In the genomic region with DNA sequence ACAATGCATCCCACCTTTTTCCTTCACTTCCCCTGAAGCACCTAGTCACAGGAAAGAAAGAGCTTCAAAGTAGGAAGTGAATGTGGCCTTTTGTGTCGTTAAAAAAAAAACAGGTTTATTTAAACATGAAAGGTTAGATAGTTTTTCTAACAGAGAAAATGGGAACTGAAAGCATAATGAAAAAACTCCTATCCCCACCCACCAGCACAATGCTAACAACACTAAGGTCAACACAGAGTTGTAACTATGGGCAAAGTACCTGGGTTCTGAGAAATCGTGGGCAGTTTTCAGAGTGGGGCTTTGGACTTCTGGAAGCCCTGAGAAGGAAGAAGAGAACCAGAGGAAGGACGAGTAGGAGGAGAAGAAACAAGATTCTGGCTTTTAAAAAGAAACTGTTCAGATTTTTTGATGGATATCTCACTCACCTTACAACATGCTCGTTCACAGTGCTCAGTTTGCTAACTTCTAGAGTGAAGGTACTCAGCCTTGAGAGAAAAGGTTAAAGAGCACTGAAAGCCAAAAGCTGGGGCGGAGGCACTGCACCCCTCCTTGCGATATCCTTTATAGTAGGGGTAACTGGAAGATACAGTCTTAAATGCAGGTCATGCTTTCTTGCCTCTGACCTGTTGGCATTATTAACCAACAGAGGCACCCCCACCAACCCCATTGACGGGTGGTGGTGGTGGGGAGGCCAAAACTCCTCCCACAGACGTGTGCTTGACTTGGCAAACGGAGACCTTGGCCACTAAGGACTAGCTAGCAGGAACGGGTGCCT, we compare ENCODE assay signal across 13 mouse cellular contexts. TPM values are rescaled to one million over a fixed set of nuclear protein-coding genes. Genes with fewer than 3 reads are reported as not detected.
A peak's percentile ranks its signal among the peaks of the same experiment; 100 is the strongest.
DNase-seq lines count a peak whose midpoint lies in the region; ATAC-seq and TF ChIP-seq lines count a peak whose summit lies in the region.
"Had no signal": no experiment of that assay in that cellular context is flagged by ENCODE, and none has a peak within 500 bp of the region (broad histone marks: within the 10 kb centered on the region; RNA-seq: fewer than 3 reads in every experiment).

No protein-coding gene starts in this region.

- no peaks in the 10 kb centered on the region for H3K36me3 ChIP-seq in kidney, adult 2 months (ENCODE audit: control insufficient read depth, insufficient read depth, low read length)
- H3K36me3 ChIP-seq in thymus, adult 2 months (ENCODE audit: control insufficient read depth, insufficient read depth, low read length), result no peaks in the 10 kb centered on the region
- H3K36me3 ChIP-seq in kidney, embryonic 14.5 days (ENCODE audit: control insufficient read depth, insufficient read depth, low read length), result no peaks in the 10 kb centered on the region
- H3K36me3 ChIP-seq: embryonic facial prominence, embryonic 12.5 days; heart, embryonic 12.5 days; hindbrain, embryonic 13.5 days had no signal

- ATAC-seq in kidney, embryonic 14.5 days (ENCODE audit: low FRiP score, low TSS enrichment), result no peak

- H3K27ac ChIP-seq in kidney, adult 2 months (ENCODE audit: insufficient read depth, low read depth, low read length), result peak overlapping the region; percentile 9; the same call in 1 of the 2 replicates
- peak overlapping the region; percentile 51 for H3K27ac ChIP-seq in thymus, adult 2 months (ENCODE audit: control insufficient read depth, insufficient read depth, low read length)
- H3K27ac ChIP-seq in kidney, embryonic 14.5 days (ENCODE audit: low read depth, low read length), result no peak overlapping the region
- H3K27ac ChIP-seq: embryonic facial prominence, embryonic 12.5 days; hindbrain, embryonic 13.5 days had no signal

- no peak for TF ChIP-seq CTCF in kidney, adult 2 months (conservative IDR thresholded peaks at IDR 0.05; ENCODE audit: insufficient read depth, insufficient read length, low read depth, low read length)
- no peak for TF ChIP-seq CTCF in thymus, adult 2 months (IDR thresholded peaks at IDR 0.05; ENCODE audit: borderline replicate concordance, control insufficient read depth, extremely low read depth, insufficient read depth, low read length, poor library complexity)

- H3K9me3 ChIP-seq in kidney, embryonic 14.5 days (ENCODE audit: control insufficient read depth, low read length), result no peaks in the 10 kb centered on the region
- H3K9me3 ChIP-seq: embryonic facial prominence, embryonic 12.5 days; heart, embryonic 12.5 days; hindbrain, embryonic 13.5 days had no signal

- H3K4me2 ChIP-seq in kidney, embryonic 14.5 days (replicated peaks; ENCODE audit: low read depth, low read length), result no peak overlapping the region
- H3K4me2 ChIP-seq: embryonic facial prominence, embryonic 12.5 days; heart, embryonic 12.5 days; hindbrain, embryonic 13.5 days had no signal

- intact Hi-C loops in gastrocnemius, postnatal 14 days (cut with DNase I; ENCODE audit: low total_unique reads), result loop anchor here (2.0 to 5.0 kb wide), 2 partner anchors 123 to 301 kb away; no protein-coding TSS in a partner anchor

- H3K4me1 ChIP-seq in kidney, adult 2 months (ENCODE audit: control insufficient read depth, insufficient read depth, low read length), result 0 out of 2 replicates have a peak, but pooled peaks cover 1% of the 10 kb centered on the region
- H3K4me1 ChIP-seq in thymus, adult 2 months (replicated peaks; ENCODE audit: control insufficient read depth, insufficient read depth, low read length), result peaks cover 7% of the 10 kb centered on the region
- no peaks in the 10 kb centered on the region for H3K4me1 ChIP-seq in kidney, embryonic 14.5 days (ENCODE audit: control insufficient read depth, insufficient read depth, low read length)
- H3K4me1 ChIP-seq: embryonic facial prominence, embryonic 12.5 days had no signal

- H3K9ac ChIP-seq in kidney, embryonic 14.5 days (ENCODE audit: low read depth, low read length), result no peak overlapping the region
- H3K9ac ChIP-seq: embryonic facial prominence, embryonic 12.5 days; heart, embryonic 12.5 days; hindbrain, embryonic 13.5 days had no signal

- no peaks in the 10 kb centered on the region for H3K27me3 ChIP-seq in kidney, adult 2 months (replicated peaks; ENCODE audit: control insufficient read depth, insufficient read depth, low read length)
- H3K27me3 ChIP-seq in thymus, adult 2 months (ENCODE audit: control insufficient read depth, insufficient read depth, low read length), result no peaks in the 10 kb centered on the region
- no peaks in the 10 kb centered on the region for H3K27me3 ChIP-seq in kidney, embryonic 14.5 days (ENCODE audit: control insufficient read depth, insufficient read depth, low read length)

- 52% methylated on average over 10 of the region's 10 CpGs for WGBS in kidney, adult 2 months
- WGBS in thymus, adult 2 months, result 47% methylated on average over 10 of the region's 10 CpGs
- WGBS in kidney, embryonic 14.5 days, result 57% methylated on average over 10 of the region's 10 CpGs

- peak; percentile 9 for DNase-seq in kidney, adult 2 months
- DNase-seq in kidney, postnatal 25 days, result no peak
- DNase-seq in thymus, adult 2 months, result no peak
- DNase-seq in thymus, postnatal 36 days, result no peak
- DNase-seq in induced T-regulatory cell, adult 2 months (ENCODE audit: low read depth), result peak; percentile 59
- DNase-seq in gastrocnemius, postnatal 14 days, result no peak
- DNase-seq: cerebellum, adult 9-11 months; layer of hippocampus, postnatal 36 days; thymus, postnatal 4 days had no signal

- TF ChIP-seq POLR2A in kidney, adult 2 months (IDR thresholded peaks at IDR 0.05; ENCODE audit: low read depth, low read length), result no peak
- TF ChIP-seq POLR2A in thymus, adult 2 months (IDR thresholded peaks at IDR 0.05; ENCODE audit: control insufficient read depth, extremely low read depth, insufficient read depth, low read length, poor library complexity), result no peak

- no peak overlapping the region for H3K4me3 ChIP-seq in kidney, adult 2 months (ENCODE audit: insufficient read depth, low read depth, low read length)
- no peak overlapping the region for H3K4me3 ChIP-seq in thymus, adult 2 months (ENCODE audit: control insufficient read depth, insufficient read depth, low read length)
- H3K4me3 ChIP-seq in kidney, embryonic 14.5 days (ENCODE audit: low read length), result no peak overlapping the region
- H3K4me3 ChIP-seq: embryonic facial prominence, embryonic 12.5 days; heart, embryonic 12.5 days; hindbrain, embryonic 13.5 days had no signal

RNA-seq across cellular contexts. Expression of a gene that starts 1.2 kb away (rescaled TPM):
- 6.0 and 6.8 TPM in 2 replicates for polyA plus RNA-seq in kidney, adult 2 months (2012; rRNA removed)
- 43.6 and 50.7 TPM in 2 replicates for polyA plus RNA-seq in thymus, adult 2 months (2012; rRNA removed)
- total RNA-seq in gastrocnemius, postnatal 14 days (2021), result 1 to 10 TPM; 3.8 to 5.7 TPM
- 14.2 and 30.7 TPM in 2 replicates for polyA plus RNA-seq in kidney, embryonic 14.5 days (2014; fragmentation: Nextera tagmentation; extraction: Ambion mirVana)

Comparison
In these comparisons a context has a peak if more than half of its experiments do, and no peak if none do; other contexts are left out.
1. DNase-seq: peak in kidney, adult 2 months (single experiment) and induced T-regulatory cell, adult 2 months (single experiment); none in kidney, postnatal 25 days (0 of 2), thymus, adult 2 months (single experiment), thymus, postnatal 36 days (0 of 2) and gastrocnemius, postnatal 14 days (single experiment).